Mouse (Mus musculus): Measurements from ENCODE around the gene Cd9.

DNA sequence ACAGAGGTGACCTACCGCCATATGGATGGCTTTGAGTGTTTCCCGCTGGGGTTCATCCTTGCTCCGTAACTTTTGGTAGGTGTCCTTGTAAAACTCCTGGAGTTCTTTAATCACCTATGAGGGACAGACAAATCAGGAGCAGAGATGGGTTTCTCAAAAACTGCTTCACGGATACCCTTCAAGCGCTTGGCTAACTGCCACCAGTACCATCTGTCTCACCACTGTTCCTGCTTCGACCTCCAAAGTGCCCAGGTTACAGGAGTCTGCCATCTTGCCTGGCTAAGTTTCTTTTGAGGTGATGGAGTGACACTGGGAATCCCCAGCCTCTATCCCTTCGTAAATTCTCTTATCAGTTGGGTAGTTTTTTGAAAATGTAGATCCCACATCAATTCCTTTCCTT lies 32.3 kb downstream of the Cd9 start:
- TF ChIP-seq CTCF (conservative IDR thresholded peaks at IDR 0.05; ENCODE audit: insufficient read depth, insufficient read length, low read depth, low read length) (no peak), POLR2A (IDR thresholded peaks at IDR 0.05; ENCODE audit: low read depth, low read length) (no peak)
